Mouse (Mus musculus): ENCODE data around the gene Prss38. TPM values are rescaled to one million over a fixed set of nuclear protein-coding genes. Genes with fewer than 3 reads are reported as not detected.
"Not testable (repeated sequence)": the region's sequence is repeated elsewhere in the genome, so short reads cannot be mapped to it uniquely, and the experiment has no call there.

Prss38 gene
- polyA plus RNA-seq, 1 experiment: 0.12 TPM

- DNase-seq (ENCODE audit: extremely low spot score in 1 of 2, low spot score in 1 of 2): no peak
These were observed 4.1 kb upstream of the Prss38 start for GRCm38 (mm10) chr11:59379547-59379946.

GRCm38 (mm10) chr11:59377999-59378398 is 2.5 kb upstream of the Prss38 start:
- no peak for DNase-seq (ENCODE audit: extremely low spot score in 1 of 2, low spot score in 1 of 2)

DNA sequence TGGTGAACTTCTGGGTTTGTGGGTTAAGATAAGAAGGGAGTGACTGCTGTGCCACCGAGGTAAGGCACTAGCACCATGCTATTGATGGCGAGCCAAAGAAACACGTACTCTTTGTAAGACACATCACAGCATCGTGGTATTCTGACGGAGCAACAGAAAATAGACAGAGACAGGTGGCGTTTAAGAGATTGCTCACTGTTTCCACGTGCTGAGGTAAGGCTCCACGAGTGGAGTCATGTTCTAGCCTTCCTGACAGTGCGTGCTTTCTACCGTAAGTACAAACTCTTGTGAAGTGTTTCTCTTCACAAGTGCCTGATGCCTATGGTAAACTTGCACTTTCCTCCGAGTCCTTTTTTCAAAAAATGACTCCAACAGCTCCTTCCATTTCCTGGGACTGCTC is 5.6 kb downstream of the Prss38 start:
- no peak for DNase-seq (ENCODE audit: extremely low spot score in 1 of 2, low spot score in 1 of 2)

DNA sequence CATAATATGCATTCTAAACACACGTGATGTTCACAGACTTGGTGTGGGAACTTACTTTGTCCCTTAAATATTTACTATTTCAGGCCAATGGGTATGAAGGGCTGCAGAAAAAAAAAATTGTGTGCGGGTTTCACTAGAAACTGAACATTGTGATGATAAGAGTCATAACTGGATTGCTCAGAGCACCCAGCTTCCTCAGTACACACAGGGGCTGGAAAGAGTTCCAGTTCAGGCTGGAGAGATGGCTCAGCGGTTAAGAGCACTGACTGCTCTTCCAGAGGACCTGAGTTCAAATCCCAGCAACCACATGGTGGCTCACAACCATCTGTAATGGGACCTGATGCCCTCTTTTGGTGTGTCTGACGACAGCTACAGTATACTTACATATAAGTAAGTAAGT is 7.5 kb downstream of the Prss38 start:
- not testable (repeated sequence) for DNase-seq (ENCODE audit: extremely low spot score in 1 of 2, low spot score in 1 of 2)

- DNase-seq (ENCODE audit: extremely low spot score in 1 of 2, low spot score in 1 of 2): no peak
These were observed 8.8 kb downstream of the Prss38 start for GRCm38 (mm10) chr11:59366633-59367032.

- DNase-seq (ENCODE audit: extremely low spot score in 1 of 2, low spot score in 1 of 2): no peak
These were observed 9.4 kb downstream of the Prss38 start for GRCm38 (mm10) chr11:59366031-59366430.

DNA sequence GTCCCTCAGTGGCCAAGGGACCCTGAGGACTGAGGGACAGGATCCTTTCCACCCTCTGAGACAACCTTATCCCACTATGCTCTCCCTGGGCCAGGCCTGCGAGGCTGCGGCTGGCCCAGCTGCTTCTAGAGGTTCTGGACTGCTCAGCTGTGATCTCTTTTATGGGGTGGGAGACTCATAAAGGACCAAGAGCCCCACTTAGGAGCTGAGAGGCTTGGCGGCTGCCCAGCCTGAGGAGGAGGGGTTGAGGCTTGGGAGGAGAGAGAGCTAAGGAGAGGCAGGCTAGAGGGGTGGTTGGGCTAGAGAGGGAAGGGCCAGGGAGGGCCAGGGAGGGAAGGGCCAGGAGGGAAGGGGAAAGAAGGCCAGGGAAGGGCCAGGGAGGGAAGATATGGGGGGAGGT is 11.0 kb downstream of the Prss38 start:
- no peak for DNase-seq (ENCODE audit: extremely low spot score in 1 of 2, low spot score in 1 of 2)

- no peak for DNase-seq (ENCODE audit: extremely low spot score in 1 of 2, low spot score in 1 of 2)
These were observed 11.4 kb downstream of the Prss38 start for GRCm38 (mm10) chr11:59364007-59364406.

DNA sequence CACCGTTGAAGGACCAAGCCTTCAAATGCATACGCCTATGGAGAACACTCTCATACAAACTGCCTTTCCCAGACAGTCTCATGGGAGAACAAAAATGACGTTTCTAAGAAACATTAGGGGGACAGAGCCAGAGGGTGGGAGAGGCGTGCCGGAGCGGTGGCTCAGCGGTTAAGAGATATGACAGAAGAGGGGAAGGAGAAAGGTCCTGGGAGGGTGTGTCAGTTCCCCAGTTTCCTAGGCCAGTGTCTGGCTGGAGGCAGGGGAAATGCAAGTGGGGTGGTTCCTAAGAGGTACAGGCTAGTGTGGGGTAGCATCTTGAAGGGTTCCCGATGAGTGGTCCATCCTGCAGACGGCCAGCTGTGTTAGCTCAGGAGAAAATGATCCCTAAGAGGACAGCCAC is 14.2 kb downstream of the Prss38 start:
- DNase-seq (ENCODE audit: extremely low spot score in 1 of 2, low spot score in 1 of 2): no peak

- no peak for DNase-seq (ENCODE audit: extremely low spot score in 1 of 2, low spot score in 1 of 2)
These were observed 18.6 kb downstream of the Prss38 start for GRCm38 (mm10) chr11:59356874-59357289.

GRCm38 (mm10) chr11:59354793-59355192 is 20.7 kb downstream of the Prss38 start:
- DNase-seq (ENCODE audit: extremely low spot score in 1 of 2, low spot score in 1 of 2): no peak

DNA sequence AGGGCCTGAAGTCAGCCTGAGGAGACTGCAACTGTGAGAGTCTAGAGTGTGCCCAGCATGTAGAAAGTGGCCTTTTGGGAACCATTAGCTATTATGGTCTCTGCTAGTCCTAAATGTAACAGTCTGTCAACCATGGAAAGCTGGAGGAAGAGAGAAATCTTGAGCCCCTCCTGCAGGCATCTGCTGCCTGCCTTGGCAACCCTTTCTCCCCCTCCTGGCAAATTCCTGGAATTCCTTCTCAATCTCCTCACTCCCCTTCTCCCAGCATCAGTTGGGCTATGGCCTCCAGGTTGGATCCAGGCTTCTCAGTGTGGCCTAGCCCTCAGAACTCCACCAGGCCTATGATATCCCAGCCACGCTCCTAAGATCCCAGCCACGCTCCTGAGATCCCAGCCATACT is 25.1 kb downstream of the Prss38 start:
- DNase-seq (ENCODE audit: extremely low spot score in 1 of 2, low spot score in 1 of 2): no peak

DNA sequence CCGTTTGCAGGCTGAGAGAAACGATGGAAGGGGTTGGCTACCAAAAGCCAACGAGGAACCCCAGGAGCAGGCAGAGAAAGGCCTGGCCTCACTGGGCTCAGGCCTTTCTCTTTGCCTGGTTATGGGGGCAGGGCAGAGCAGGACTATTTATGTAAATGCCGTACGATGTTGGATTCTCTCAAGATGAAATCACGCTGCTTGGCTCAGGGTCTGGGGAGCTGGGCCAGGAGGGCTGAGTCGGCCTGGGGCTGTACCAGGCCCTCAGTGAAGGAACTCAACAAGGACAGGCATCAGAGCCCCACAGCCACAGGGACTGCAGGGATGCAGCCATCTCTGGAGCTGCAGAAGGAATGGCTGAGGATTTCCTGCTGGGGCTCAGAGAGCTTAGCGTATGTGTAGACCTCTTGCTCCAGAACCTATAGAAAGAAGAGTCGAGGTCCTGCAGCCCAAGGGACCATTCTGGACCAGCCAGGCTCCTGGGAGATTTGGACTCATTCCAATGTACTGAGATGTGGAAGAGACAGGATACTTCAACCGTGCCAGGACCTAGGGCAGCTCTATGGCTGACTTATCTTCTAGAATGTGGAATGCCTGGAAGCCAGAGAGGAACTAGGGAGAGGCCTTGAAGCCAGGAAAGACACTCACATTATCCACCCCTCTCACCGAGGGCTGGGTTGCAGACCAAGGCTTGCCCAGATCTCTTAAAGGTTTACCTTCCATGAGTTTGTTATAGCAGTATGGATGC is 29.1 kb downstream of the Prss38 start:
- no peak for DNase-seq (ENCODE audit: extremely low spot score in 1 of 2, low spot score in 1 of 2)

DNA sequence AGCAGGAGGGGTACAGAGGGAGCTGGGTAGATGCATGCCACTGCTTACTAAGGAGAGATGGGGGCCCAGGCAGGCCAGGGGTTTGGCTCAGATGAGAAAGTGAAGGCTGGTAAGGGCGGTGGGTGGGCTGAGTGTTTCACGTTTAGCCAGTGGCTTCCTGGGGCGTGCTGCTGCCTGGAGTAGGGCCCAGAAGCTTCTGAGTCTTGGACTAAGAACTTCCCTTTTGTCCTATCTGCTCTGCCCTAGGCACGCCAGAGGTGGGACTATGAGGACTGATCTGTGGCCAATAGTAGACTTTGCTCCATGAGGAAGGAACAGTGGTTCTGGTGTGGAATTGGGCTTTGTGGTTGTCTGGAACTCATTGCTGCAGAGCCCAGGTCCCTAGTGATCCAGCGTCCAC is 32.5 kb downstream of the Prss38 start:
- no peak for DNase-seq (ENCODE audit: extremely low spot score in 1 of 2, low spot score in 1 of 2)

DNA sequence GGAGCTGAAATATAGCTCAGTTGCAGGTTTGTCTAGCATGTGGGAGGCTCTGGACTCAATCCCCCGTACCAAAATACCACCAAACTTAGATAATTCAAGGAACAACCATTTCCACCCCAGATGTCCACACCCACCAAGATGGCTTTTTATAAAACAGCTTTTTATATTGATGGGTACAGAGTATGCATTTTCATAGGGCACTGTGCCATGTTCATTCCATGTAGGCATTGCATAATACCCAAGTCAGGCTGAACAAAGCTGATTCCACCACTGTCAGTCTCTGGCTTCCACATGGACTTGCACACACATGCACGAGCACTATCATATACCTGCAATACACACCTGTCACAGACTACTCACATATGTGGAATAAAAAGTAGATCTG is 36.7 kb downstream of the Prss38 start:
- DNase-seq (ENCODE audit: extremely low spot score in 1 of 2, low spot score in 1 of 2): peak; percentile 87

DNA sequence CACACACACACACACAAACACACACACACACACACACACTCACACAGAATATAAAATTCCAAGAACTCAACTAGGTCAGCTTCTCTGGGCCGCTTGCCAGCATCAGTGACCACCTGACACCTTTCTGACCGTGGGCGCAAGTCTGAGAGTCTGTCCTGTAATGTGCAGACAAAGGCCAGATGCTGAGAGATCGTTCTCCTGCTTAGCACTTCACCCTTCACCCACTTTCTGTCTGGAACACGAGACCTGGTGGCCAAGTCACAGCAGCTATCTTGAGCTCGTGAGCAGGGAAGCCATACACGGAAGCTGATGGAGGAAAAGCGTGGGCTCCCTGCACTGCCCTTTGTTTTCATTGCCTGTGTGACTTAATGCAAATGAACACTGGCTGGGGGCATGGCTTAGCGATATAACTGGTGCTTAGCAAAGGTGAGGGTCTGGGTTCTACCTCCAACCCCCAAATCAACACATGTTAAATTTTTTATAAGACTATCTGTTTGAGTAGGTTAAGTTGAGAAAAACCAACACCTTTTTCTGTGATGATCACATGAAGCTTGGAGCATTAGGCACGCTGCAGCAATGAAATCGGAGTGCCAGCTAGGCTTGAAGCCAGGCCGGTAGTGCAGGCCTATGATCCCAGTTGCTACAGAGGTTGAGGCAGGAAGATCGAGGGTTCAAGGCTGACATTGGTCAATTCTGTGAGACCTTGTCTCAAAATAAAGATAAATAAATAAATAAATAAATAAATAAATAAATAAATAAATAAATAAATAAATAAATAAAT is 37.3 kb downstream of the Prss38 start:
- peak; percentile 46 to 56 for DNase-seq (ENCODE audit: extremely low spot score in 1 of 2, low spot score in 1 of 2)

DNA sequence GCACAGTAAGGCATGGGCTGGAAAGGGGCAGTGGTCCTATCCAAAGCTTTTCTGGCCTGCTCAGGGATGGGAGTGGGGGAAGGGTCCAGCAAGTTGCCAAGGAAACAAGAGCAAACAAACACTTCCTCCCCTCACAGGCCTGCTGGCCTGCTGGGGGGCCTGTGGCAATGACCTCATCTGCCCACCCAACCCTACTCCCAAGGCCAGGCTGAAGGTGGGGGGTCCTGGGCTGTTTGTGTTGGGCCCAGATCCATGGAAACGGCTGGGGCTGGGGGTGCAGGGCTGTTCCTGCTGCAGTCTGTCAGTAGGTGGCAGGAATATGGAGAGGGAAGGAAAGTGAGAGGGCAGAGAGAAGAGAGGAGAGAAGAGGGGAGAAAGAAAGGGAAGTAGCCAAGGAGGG is 39.1 kb downstream of the Prss38 start:
- DNase-seq (ENCODE audit: extremely low spot score in 1 of 2, low spot score in 1 of 2): no peak

DNA sequence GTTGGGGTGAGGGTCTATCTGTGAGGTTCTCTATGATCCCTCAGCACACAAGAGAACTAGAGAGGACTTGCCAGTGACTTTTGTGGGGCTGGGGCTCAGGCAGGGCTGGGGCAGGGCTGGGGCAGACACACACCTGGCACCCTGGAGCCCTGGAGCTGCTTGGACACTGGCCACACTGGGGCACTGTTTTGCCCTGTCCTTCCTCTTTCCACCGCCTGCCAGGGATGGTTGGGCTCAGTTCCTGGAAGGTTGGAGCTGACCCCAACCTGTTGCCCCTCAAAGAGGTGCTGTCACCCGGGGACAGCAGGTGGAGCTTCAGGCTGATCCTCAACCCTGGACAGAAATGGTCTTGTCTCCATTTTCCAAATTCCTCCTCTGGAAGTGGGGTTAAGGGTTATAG is 39.5 kb downstream of the Prss38 start:
- no peak for DNase-seq (ENCODE audit: extremely low spot score in 1 of 2, low spot score in 1 of 2)

DNA sequence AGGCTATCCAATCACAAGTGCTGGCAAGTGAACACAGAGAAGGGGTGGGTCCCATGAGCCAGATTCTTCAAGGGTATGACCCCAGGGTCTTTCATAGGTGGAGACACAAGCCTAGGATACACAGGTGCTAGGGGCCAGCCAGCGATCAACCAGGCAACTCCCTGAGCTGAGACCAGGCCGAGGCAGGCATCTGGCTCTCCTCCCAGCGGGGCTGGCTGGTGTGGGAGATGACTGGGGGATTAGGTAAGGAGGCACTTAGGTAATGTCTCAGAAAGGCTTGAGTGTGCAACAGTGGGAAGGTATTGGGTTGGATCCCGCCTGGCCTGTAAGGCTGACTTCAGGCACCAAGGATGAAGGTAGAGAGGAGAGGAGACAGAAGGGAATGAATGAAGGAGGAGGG is 40.3 kb downstream of the Prss38 start:
- no peak for DNase-seq (ENCODE audit: extremely low spot score in 1 of 2, low spot score in 1 of 2)

- no peak for DNase-seq (ENCODE audit: extremely low spot score in 1 of 2, low spot score in 1 of 2)
These were observed 42.5 kb downstream of the Prss38 start for GRCm38 (mm10) chr11:59332938-59333337.

GRCm38 (mm10) chr11:59331167-59331869 is 44.1 kb downstream of the Prss38 start:
- DNase-seq (ENCODE audit: extremely low spot score in 1 of 2, low spot score in 1 of 2): no peak
